Mouse (Mus musculus) kidney, embryonic 14.5 days (tissue): ENCODE measurements around the gene Myh9. TPM values are rescaled to one million over a fixed set of nuclear protein-coding genes. Genes with fewer than 3 reads are reported as not detected.

Source experiments
- ATAC-seq: fragments of 200-750 bp; cut with Nextera tagmentation; 2 replicates; pipeline ENCODE4 v1.8.0; 2017; ENCODE audit warnings: moderate number of reproducible peaks, mild to moderate bottlenecking, moderate TSS enrichment, moderate library complexity; ENCODE audit not compliant: low FRiP score, low TSS enrichment
- H3K27ac ChIP-seq: fragments of 300-500 bp; sonication (generic); 2 replicates; pipeline ENCODE4 v1.5.1; 2014; ENCODE audit warnings: low read depth, mild to moderate bottlenecking, low read length, moderate library complexity, mixed read lengths
- H3K27me3 ChIP-seq: fragments of 300-500 bp; sonication (generic); 2 replicates; pipeline ENCODE4 v1.6.1; 2014; ENCODE audit warnings: mild to moderate bottlenecking, low read length; ENCODE audit not compliant: control insufficient read depth, insufficient read depth
- H3K36me3 ChIP-seq: fragments of 300-500 bp; sonication (generic); 2 replicates; pipeline ENCODE4 v1.6.1; 2014; ENCODE audit warnings: low read length, mixed read lengths; ENCODE audit not compliant: control insufficient read depth, insufficient read depth
- H3K4me1 ChIP-seq: fragments of 300-500 bp; sonication (generic); 2 replicates; pipeline ENCODE4 v1.6.1; 2014; ENCODE audit warnings: low read length, mixed read lengths; ENCODE audit not compliant: control insufficient read depth, insufficient read depth
- H3K4me2 ChIP-seq: fragments of 300-500 bp; sonication (generic); replicated peaks from 2 replicates; pipeline ENCODE4 v1.6.1; 2014; ENCODE audit warnings: low read depth, mild to moderate bottlenecking, low read length
- H3K4me3 ChIP-seq: fragments of 300-500 bp; sonication (generic); 2 replicates; pipeline ENCODE4 v1.5.1; 2014; ENCODE audit warnings: mild to moderate bottlenecking, low read length
- H3K9ac ChIP-seq: fragments of 300-500 bp; sonication (generic); 2 replicates; pipeline ENCODE4 v1.6.1; 2014; ENCODE audit warnings: low read depth, mild to moderate bottlenecking, low read length, moderate library complexity
- H3K9me3 ChIP-seq: fragments of 300-500 bp; sonication (generic); 2 replicates; pipeline ENCODE4 v1.6.1; 2016; ENCODE audit warnings: low read length; ENCODE audit not compliant: control insufficient read depth
- WGBS: fragments of 180-500 bp; shearing (Covaris S2); extraction: QIAGEN DNeasy Blood & Tissue Kit; methylation state at CpG from one replicate; pipeline ENCODE4 v1.1.7; 2014; 5-methylcytosine and 5-hydroxymethylcytosine counted together
- polyA plus RNA-seq: library from polyadenylated mRNA; unstranded; fragments of >200 nt; fragmentation: Nextera tagmentation; extraction: Ambion mirVana; gene quantifications from 2 replicates; pipeline ENCODE4 v1.2.1, GENCODE M21; 2014

Gene Myh9
- polyA plus RNA-seq, 1 experiment from 2014 or later: 72.3 TPM

DNA sequence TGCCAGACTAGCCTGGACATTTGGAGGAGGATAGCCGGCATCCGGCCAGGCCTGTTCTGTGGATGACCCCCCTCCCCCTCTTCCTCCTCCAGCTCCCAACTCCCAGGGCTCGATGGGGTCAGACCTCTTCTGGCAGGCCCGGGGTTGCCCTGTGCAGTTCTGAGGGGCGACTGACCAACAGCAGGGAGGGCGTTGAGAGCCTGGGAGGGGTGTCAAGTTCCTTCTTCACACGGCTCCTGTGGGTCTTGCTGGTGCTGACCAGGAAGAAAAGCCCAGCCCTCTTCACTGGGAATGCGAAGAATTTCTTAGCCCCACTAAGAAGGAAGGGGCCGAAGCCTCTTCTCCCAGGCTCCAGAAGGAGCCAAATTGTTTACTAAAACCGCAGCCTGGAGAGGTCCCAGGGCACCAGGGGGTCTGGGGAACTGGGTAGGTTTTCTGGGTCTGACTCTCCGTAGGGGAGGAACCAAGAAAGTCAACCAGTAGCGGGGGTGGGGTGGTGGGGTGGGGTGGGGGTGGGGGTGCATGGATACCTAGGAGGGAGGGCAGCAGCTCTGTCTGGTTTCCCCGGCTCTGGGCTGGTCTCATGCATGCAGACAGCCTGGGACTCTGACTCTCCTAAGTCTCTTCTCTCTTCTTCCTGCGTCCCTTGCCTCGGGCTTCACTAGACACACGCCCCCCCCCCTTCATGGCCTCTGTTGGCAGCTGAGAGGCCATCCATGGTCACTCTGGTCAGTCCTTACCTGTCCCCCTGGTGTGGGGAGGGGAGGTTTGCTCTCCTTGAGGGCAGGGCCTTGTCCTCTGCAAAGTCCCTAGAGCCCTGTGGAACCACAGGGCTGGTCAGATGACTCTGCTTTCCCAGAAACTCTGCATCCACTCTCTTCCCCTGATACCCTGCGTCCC, 41.1 kb upstream of the Myh9 start:
- WGBS: 9% methylated on average over 16 of the region's 17 CpGs
- Histone ChIP-seq H3K36me3 (no peaks in the 10 kb centered on the region), H3K9ac (peak overlapping the region; percentile 48), H3K9me3 (no peaks in the 10 kb centered on the region), H3K4me1 (peaks cover 40% of the 10 kb centered on the region), H3K27ac (peak overlapping the region; percentile 96), H3K27me3 (no peaks in the 10 kb centered on the region), H3K4me2 (peak overlapping the region; percentile 34), H3K4me3 (no peak overlapping the region)
- peak; percentile 88 for ATAC-seq

DNA sequence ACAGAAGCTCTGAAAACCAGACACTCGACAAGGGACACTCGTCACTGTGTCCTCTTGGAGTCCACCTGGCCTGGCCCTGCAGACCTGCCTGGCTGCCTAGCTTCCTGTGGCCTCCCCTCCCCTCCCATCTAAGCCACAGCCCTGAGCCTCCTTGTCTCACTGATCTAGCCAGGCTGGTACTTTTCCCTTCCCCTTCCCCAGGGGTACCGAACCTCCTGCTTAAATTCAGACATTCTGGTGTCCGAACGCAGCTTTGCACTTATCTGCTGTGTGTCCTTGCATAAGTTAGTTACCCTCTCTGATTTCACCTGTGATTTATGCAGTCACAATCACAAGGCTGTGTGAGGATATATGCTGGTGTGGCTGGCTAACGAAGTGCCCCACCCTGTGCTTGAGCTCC, 40.3 kb upstream of the Myh9 start:
- Histone ChIP-seq H3K4me3 (no peak overlapping the region), H3K4me2 (peak overlapping the region; percentile 34), H3K9me3 (no peaks in the 10 kb centered on the region), H3K9ac (0 out of 2 replicates have a peak overlapping the region, but pooled peaks have one; percentile 12), H3K36me3 (no peaks in the 10 kb centered on the region), H3K4me1 (peaks cover 39% of the 10 kb centered on the region), H3K27me3 (no peaks in the 10 kb centered on the region), H3K27ac (peak overlapping the region; percentile 96)
- 45% methylated on average over 6 of the region's 6 CpGs for WGBS
- peak; percentile 45 for ATAC-seq

DNA sequence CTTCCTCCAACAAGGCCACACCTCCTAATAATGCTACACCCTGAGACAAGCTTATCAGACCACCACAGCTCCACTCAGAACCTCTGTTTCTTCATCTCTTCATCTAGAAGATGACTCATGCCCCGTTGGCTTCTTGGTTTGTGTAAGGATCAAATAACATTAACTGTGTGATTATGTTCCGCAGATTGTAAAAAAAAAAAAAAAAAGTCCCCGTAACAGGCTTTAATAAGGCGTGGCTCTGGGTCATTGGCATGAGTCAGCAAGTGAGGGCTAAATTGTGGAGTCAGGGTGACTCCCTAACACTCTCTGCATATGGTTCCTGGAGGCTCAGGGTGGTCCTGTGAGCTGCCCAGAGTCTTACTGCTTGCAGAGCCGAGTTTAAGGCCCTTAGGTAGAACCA, 39.7 kb upstream of the Myh9 start:
- no peak overlapping the region for H3K4me2 ChIP-seq
- no peak overlapping the region for H3K9ac ChIP-seq
- ATAC-seq: no peak
- WGBS: 25% methylated on average over 5 of the region's 5 CpGs
- no peak overlapping the region for H3K4me3 ChIP-seq
- peak overlapping the region; percentile 96 for H3K27ac ChIP-seq
- no peaks in the 10 kb centered on the region for H3K9me3 ChIP-seq
- no peaks in the 10 kb centered on the region for H3K36me3 ChIP-seq
- peaks cover 34% of the 10 kb centered on the region for H3K4me1 ChIP-seq
- H3K27me3 ChIP-seq: no peaks in the 10 kb centered on the region

DNA sequence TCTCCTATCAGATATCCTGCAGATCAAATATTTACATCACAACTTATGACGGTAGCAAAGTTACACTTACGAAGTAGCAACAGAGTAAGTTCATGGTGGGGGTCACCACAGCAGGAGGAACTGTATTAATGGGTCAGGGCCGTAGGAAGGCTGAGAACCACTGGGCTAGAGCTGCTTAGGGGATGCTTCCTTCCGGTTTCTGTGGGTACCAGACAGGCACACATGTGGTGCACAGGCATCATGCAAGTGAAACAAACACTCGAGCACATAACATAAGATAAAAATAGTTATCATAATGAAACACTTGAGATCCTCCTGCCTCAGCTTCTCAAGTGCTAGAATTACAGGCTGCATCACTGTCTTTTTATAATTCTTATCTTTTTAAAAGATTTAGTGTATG, 38.8 kb upstream of the Myh9 start:
- ATAC-seq: no peak
- Histone ChIP-seq H3K27ac (no peak overlapping the region), H3K4me2 (no peak overlapping the region), H3K9ac (no peak overlapping the region), H3K9me3 (no peaks in the 10 kb centered on the region), H3K4me3 (no peak overlapping the region), H3K36me3 (no peaks in the 10 kb centered on the region), H3K4me1 (peaks cover 27% of the 10 kb centered on the region), H3K27me3 (no peaks in the 10 kb centered on the region)
- WGBS: 91% methylated on average over 5 of the region's 5 CpGs

DNA sequence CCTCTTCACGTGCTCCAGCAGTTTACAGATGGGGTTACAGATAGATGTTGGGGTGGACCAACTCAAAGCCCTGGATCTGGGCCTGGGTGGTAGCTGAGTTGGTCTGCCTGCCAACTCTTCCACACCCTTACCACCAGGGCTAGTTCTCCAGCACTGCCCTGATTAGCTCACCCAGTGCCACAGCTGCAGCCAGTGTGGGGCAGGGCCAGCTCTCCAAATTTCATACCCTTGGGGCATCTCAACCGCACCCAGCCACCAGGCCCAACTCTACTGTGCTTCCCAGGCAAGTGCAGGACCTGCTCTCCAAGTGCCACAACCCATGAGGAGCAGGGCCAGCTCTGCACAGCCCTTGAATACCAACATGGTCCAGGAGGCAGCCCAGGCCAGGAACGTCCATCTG, 37.8 kb upstream of the Myh9 start:
- Histone ChIP-seq H3K4me2 (no peak overlapping the region), H3K27ac (no peak overlapping the region), H3K9ac (no peak overlapping the region), H3K4me1 (peaks cover 27% of the 10 kb centered on the region), H3K27me3 (no peaks in the 10 kb centered on the region), H3K9me3 (no peaks in the 10 kb centered on the region), H3K36me3 (no peaks in the 10 kb centered on the region), H3K4me3 (no peak overlapping the region)
- ATAC-seq: no peak
- 89% methylated on average over 3 of the region's 3 CpGs for WGBS

DNA sequence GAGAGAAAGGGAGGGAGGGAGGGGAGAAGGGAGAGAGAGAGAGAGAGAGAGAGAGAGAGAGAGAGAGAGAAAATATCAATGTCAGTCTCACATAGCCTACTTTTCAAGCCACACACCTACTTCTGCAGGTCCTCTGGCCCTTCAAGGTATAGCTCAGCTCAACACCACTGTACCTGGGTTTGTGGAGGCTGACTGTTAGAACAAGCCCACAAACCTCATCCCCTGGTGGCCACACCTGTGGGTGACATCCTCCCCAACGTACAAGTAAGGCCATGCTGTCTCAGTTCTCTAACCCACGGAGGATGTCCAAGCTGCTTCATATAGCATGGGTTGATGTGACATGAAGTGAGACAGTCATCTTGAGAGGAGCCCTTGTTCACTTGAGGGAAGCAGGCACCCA, 35.2 kb upstream of the Myh9 start:
- Histone ChIP-seq H3K4me1 (peaks cover 9% of the 10 kb centered on the region), H3K27me3 (no peaks in the 10 kb centered on the region), H3K9ac (no peak overlapping the region), H3K9me3 (no peaks in the 10 kb centered on the region), H3K27ac (no peak overlapping the region), H3K36me3 (no peaks in the 10 kb centered on the region), H3K4me3 (no peak overlapping the region), H3K4me2 (no peak overlapping the region)
- WGBS: 66% methylated on average over 2 of the region's 2 CpGs
- ATAC-seq: no peak

DNA sequence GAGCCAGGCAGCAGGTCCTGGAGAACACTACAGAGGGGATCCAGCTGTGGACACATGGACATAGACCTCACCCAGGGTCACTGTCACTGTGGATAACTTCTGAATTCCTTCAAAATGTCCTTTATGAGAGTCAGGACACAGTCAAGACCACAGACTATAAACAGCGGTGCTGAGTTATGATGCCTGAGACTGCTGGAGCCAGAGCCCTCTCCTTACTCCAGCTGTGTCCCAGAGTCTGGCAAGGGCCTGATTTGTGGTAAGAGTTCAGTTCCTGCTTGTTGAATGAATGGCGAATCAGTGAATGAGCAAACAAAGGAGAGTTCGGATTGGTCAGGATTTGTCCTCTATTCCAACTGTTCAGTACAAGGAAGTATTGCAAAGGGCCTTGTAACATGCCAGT, 34.7 kb upstream of the Myh9 start:
- peaks cover 4% of the 10 kb centered on the region for H3K4me1 ChIP-seq
- H3K27me3 ChIP-seq: no peaks in the 10 kb centered on the region
- ATAC-seq: peak; percentile 38; the same call in 1 of the 2 replicates
- H3K27ac ChIP-seq: no peak overlapping the region
- no peaks in the 10 kb centered on the region for H3K36me3 ChIP-seq
- 73% methylated on average over 3 of the region's 3 CpGs for WGBS
- H3K4me2 ChIP-seq: no peak overlapping the region
- no peak overlapping the region for H3K4me3 ChIP-seq
- H3K9me3 ChIP-seq: no peaks in the 10 kb centered on the region
- H3K9ac ChIP-seq: no peak overlapping the region

DNA sequence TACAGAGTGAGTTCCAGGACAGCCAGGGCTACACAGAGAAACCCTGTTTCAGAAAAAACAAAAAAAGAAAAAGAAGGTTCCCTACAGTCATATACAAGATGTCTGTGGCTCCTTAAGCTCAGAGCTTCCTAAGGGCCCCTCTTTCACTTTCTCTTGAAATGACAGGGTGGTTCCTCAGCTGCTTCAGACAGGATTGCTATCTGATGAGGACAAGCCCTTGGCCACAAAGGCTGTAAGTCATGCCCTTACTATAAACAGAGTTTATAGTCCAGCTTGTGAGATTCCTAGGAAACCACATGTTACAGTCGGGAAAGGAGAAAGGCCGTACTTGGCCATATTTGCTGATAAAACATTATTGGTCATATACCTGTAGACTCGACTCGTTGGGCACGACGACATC, 34.0 kb upstream of the Myh9 start:
- no peak overlapping the region for H3K4me3 ChIP-seq
- no peak overlapping the region for H3K27ac ChIP-seq
- H3K4me2 ChIP-seq: no peak overlapping the region
- ATAC-seq: no peak
- no peaks in the 10 kb centered on the region for H3K9me3 ChIP-seq
- H3K9ac ChIP-seq: no peak overlapping the region
- WGBS: 88% methylated on average over 6 of the region's 6 CpGs
- no peaks in the 10 kb centered on the region for H3K27me3 ChIP-seq
- no peaks in the 10 kb centered on the region for H3K4me1 ChIP-seq
- no peaks in the 10 kb centered on the region for H3K36me3 ChIP-seq

DNA sequence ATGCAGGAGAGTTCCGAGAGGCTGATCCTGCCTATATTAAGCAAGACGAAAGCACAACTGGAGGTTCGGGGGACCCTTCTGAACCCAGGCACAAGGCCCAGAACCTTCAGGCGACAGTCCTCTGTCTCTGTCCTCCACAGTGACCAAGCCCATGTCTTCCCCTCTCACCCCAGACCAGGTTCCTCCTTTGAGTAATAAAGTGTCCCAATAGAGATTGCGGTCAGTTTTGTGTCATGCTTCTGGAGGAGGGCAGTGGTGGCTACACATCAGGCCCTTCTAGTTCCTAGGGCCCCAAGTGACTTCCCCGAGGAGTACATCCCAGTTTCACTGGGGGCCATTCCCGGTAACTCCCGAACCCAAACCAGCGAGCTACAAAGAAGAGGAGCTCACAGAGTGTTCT, 32.8 kb upstream of the Myh9 start:
- 0 out of 2 replicates have a peak overlapping the region, but pooled peaks have one; percentile 12 for H3K9ac ChIP-seq
- H3K36me3 ChIP-seq: no peaks in the 10 kb centered on the region
- no peak overlapping the region for H3K27ac ChIP-seq
- no peak for ATAC-seq
- H3K4me2 ChIP-seq: no peak overlapping the region
- no peaks in the 10 kb centered on the region for H3K4me1 ChIP-seq
- H3K27me3 ChIP-seq: no peaks in the 10 kb centered on the region
- H3K4me3 ChIP-seq: no peak overlapping the region
- H3K9me3 ChIP-seq: no peaks in the 10 kb centered on the region
- WGBS: 90% methylated on average over 9 of the region's 9 CpGs
